Mouse (Mus musculus) E14TG2a.4 (cell line): ENCODE data around the gene Rnf111.

Source experiments
- CTCF ChIP-seq: conservative IDR thresholded peaks from 2 replicates; pipeline ENCODE4 v1.5.1; 2014; ENCODE audit warnings: low read length
- POU5F1 ChIP-seq: IDR thresholded peaks from 2 replicates; pipeline ENCODE4 v1.6.1; 2014; ENCODE audit warnings: low read length, borderline replicate concordance

DNA sequence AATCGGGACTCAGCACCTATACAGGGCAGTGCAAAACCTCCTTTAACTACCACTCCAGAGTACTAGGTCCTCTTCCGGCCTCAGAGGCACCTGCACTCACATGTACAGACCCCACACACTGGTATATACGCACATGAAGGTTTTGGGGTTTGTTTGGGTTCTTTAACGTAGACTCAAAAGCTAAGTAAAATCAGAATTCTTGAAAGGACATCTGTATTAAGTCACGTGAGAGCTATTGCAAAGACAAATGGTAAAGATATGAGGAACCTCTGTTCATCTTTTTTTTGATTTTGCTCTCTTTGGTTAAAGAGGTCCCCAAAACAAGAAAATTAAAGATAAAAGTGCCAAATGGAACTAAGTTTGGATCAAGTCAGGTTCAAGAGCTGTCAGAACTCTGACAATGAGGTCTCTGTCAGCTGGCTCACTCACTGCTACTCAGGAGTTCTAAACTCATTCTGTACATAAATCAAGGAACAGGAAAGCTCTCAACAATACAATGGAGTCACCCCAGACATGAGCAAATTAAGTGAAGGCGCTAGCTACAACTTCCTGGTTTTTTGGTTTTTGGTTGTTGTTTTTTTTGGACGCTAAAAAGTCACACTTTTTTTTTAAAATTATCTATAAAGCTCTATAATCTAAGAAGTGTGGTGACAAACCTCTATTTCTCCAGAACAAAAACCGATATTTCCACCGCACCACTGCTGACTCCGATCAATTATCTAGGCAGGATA lies 1.1 kb downstream of the Rnf111 start:
- TF ChIP-seq CTCF (no peak), POU5F1 (no peak)
